Mouse (Mus musculus): ENCODE results near the gene Jmy.
A peak's percentile ranks its signal among the peaks of the same experiment; 100 is the strongest.

Gene Jmy

GRCm38 (mm10) chr13:93453275-93453674 is 46.3 kb downstream of the Jmy start:
- DNase-seq, result no peak

GRCm38 (mm10) chr13:93440167-93440566 is 59.4 kb downstream of the Jmy start:
- DNase-seq, result no peak

DNA sequence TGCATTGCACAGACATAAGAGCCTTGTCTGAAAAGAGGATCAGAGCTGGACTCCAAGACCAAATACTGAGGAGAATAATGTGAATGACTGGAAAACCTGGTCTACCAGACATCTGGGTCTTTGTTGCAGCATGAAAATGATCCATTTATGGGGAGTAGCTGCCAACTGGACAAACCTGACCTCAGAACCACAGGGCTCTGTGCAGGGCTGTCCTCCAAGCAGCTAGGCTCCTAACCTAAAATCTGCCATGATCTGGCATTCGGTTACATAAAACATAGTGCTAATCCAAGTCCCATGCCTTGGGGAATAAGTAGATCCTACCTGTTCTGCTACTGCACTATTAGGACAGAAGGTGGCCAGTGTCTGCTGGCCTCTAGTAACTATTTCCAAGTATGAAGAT is 70.4 kb downstream of the Jmy start:
- DNase-seq, result no peak

DNA sequence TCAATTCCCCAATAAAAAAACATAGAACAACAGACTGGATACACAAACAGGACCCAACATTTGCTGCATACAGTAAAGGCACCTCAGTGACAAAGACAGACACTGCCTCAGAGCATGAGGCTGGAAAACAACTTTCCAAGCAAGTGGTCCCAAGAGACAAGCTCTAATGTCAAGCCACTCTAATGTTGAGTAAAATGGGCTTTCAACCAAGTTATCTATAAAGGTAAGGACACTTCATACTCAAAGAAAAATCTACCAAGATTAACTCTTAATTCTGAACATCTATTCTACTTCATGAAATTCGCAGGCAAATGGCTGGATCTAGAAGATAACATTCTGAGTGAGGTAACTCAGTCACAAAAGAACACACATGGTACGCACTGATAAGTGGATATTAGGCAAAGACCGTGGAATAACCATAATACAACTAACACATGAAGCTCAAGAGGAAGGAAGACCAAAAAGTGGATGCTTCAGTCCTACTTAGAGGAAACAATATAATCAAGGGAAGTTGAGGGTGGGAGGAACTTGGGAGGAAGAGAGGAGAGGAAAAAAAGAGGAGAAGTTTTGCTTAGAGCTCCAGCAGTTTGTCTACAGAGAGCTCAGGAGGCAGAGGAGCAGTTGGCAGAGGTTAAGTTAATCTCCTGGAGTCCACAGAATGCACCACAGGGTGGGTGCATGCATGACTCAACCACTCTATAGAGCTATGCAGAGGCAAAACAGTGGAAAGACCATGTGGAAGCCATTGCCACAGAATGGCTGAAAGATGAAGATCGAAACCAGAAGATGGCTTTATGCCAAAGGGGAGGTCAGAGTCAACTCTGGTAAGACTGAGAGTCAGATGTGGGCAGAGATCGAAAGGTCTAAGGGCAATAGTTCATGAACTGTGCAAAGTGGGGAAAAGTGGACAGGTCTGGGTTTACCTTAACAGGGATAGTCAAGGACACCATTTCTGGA is 71.4 kb downstream of the Jmy start:
- no peak for DNase-seq

- DNase-seq, result no peak
Observed at GRCm38 (mm10) chr13:93423224-93423623, 76.4 kb downstream of the Jmy start.

GRCm38 (mm10) chr13:93419779-93420178 is 79.8 kb downstream of the Jmy start:
- peak; percentile 73 for DNase-seq

DNA sequence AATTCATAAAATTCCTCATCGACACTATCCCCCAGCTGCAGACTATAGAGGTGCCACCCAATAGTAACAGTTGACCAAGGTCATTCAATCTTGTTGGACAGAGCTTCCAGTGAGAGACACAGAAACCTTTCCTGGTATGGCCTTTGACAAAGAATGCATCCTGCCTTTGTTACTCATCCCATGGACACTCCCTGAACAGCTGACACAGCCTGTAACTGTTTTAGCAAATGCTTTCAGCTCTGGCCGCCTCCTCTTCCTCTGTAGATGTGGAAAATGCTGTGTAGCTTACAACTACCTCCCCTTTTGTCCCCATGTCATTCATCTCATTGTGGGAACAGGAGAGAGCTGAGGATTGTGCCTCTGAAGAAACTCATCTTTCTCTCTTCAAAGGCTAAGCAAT is 81.3 kb downstream of the Jmy start:
- no peak for DNase-seq

- DNase-seq, result no peak
Observed at GRCm38 (mm10) chr13:93415055-93415454, 84.6 kb downstream of the Jmy start.

- DNase-seq, result no peak
Observed at GRCm38 (mm10) chr13:93410343-93410742, 89.3 kb downstream of the Jmy start.

DNA sequence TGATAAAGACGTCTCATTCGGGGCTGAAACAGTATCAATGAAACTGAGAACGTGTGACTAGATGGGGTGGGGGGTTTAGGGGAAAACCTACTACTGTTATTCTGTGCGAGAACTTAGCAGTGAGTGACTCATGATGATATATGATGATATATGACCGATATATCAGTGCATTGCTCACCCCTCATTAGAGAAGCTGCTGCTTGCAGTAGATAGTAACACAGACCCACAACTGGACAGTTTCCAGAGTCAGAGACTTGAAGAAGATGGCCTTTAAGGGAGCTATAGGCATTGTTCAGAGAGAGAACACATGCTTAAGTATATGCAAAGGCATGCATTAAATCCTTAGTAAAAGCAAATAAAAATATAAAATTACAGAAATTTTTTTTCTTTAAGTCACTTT is 92.8 kb downstream of the Jmy start:
- no peak for DNase-seq

DNA sequence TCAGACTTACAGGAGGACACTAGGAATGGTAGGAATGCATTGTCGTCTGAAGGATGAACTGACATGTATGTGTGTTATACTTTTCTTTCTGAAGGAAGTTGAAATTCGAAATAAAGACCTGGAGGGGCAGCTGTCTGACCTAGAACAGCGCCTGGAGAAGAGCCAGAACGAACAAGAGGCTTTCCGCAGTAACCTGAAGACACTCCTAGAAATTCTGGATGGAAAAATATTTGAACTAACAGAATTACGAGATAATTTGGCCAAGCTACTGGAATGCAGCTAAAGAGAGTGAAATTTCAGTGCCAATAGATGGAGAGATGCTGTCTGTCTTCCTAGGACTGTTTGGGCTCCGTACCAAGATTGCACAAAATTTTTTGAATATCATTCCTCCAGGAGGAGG is 97.7 kb downstream of the Jmy start:
- DNase-seq, result no peak

DNA sequence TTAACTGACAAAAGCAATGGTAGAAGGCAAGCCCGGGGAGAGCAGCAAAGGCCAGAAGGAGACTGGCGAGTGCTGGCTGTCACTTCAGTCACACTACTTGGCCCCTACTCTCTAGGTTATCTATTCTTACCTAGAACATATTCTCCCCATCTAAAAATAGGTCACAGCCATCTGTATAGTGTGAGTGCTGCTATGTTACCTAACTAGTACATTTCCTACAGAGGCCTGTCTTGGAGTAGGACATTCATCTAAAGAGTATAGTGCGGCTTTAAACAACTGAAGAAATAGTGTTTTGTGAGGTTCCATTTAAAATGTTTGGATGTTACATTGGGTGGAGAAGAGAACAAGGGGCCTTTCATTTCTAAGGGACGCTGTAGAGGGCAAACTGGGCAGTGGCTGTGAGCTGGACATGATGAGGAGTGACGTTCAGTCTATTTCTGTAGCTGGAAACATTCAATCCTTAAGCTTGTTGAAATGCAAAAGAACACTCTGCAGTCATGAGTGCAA is 99.8 kb downstream of the Jmy start:
- peak; percentile 93 for DNase-seq

DNA sequence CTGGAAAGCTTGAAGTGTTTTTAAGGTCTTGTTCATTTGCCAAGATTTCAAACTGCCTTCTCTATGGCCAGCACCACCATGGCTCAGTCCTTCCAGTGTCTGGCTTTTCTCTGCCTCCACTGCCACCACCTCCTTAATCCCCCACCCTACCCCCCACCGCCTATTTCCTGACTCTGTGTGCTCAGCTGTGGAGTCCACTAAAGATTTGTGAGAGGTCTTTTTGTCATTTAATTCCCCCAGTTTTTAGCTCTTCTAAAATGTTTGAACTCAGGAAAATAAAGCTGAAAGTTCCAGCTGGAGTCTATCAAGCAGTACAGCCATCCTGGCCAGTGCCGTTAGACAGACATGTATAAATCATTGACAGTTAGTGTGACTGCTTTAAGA is 110.4 kb downstream of the Jmy start:
- DNase-seq, result no peak

GRCm38 (mm10) chr13:93388594-93389241 is 110.9 kb downstream of the Jmy start:
- DNase-seq, result no peak

DNA sequence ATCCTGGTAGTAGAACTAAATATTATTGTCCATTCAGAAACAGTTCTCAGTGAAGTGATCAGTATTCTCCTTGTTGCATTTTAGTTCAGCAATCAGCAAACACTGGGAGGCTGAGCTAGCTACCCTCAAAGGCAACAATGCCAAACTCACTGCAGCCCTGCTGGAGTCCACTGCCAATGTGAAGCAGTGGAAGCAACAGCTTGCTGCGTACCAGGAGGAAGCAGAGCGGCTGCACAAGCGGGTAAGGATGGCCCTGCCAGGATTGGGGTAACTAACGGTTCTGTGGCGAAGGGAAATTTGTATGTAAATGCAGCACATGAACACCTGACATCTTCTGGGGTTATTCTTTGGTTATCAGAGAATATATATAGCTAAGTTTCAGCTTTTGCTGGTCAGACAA is 112.2 kb downstream of the Jmy start:
- DNase-seq, result peak; percentile 83

GRCm38 (mm10) chr13:93385147-93385546 is 114.5 kb downstream of the Jmy start:
- no peak for DNase-seq

GRCm38 (mm10) chr13:93384481-93384880 is 115.1 kb downstream of the Jmy start:
- DNase-seq, result no peak

DNA sequence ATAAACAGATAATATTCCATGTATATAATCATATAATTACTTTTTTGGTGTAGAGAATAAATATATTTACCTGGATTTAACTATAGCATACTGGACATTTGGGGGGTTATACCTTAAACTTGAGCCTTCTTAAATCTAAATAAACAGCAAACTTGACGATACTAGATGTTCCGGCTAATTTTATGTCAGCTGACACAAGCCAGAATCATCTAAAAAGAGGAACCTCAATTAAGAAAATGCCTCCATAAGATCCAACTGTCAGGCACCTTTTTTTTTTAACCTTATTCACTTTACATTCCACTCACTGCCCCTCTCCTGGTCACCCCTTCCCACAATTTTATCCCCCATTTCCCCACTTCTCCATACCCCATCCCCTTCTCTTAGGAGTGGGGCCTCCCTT is 116.0 kb downstream of the Jmy start:
- DNase-seq, result no peak

- DNase-seq, result no peak
Observed at GRCm38 (mm10) chr13:93383092-93383491, 116.5 kb downstream of the Jmy start.

DNA sequence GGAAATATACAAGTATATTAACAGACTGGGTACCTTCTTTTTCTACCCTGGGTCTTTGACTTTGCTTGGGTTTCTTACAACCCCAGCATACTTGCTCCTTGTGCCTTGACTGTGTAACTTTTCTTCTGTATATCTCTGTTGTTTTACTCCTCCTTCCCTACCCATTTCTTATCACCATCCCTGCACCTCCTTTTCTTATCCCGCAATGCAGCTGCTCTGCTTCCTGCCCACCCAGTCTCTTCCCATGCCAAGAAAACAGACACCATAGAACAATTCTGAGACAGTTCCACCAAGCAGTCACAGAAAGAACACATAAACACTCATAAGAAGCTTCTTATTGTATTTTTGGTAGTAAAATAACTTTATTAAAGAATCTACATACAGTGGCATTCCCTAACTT is 118.3 kb downstream of the Jmy start:
- DNase-seq, result no peak

- DNase-seq, result no peak
Observed at GRCm38 (mm10) chr13:93380399-93381063, 119.1 kb downstream of the Jmy start.
